ENCODE assay signal across 9 mouse cellular contexts in genomic region chr10:121429581-121429980, GRCm38 (mm10). TPM values are rescaled to one million over a fixed set of nuclear protein-coding genes. Genes with fewer than 3 reads are reported as not detected.
DNase-seq lines count a peak whose midpoint lies in the region; ATAC-seq lines count a peak whose summit lies in the region.
"Had no signal": no experiment of that assay in that cellular context is flagged by ENCODE, and none has a peak within 500 bp of the region (broad histone marks: within the 10 kb centered on the region; RNA-seq: fewer than 3 reads in every experiment).

No protein-coding gene starts in this region.

- no peaks in the 10 kb centered on the region for H3K27me3 ChIP-seq in lung, embryonic 16.5 days (ENCODE audit: control insufficient read depth, insufficient read depth, low read depth, low read length)
- H3K27me3 ChIP-seq in embryonic facial prominence, embryonic 10.5 days (replicated peaks; ENCODE audit: low read depth, poor library complexity, severe bottlenecking): no peaks in the 10 kb centered on the region
- no peaks in the 10 kb centered on the region for H3K27me3 ChIP-seq in hindbrain, embryonic 16.5 days (replicated peaks; ENCODE audit: control insufficient read depth, insufficient read depth, low read length)

- no peaks in the 10 kb centered on the region for H3K36me3 ChIP-seq in lung, embryonic 16.5 days (ENCODE audit: control insufficient read depth, insufficient read depth, low read length)
- 0 out of 2 replicates have a peak, but pooled peaks cover 2% of the 10 kb centered on the region for H3K36me3 ChIP-seq in embryonic facial prominence, embryonic 10.5 days (replicated peaks)
- H3K36me3 ChIP-seq in hindbrain, embryonic 16.5 days (ENCODE audit: control insufficient read depth, insufficient read depth, low read length): no peaks in the 10 kb centered on the region

- DNase-seq in lung, postnatal 14 days: no peak
- no peak for DNase-seq in embryonic facial prominence, embryonic 10.5 days (ENCODE audit: low spot score)
- DNase-seq in naive thymus-derived CD4-positive, alpha-beta T cell, adult 2 months (ENCODE audit: low read depth): peak; percentile 43
- no peak for DNase-seq in left cerebral cortex, postnatal 4 days
- DNase-seq in Muller cell, postnatal 12 days (ENCODE audit: inconsistent ontology term): no peak
- DNase-seq in urinary bladder, postnatal 14 days (ENCODE audit: low spot score): no peak
- DNase-seq: right cerebral cortex, adult 18-20 months had no signal

- 5% methylated on average over 8 of the region's 8 CpGs for WGBS in lung, embryonic 16.5 days
- 53% methylated on average over 8 of the region's 8 CpGs for WGBS in embryonic facial prominence, embryonic 10.5 days
- 53% methylated on average over 8 of the region's 8 CpGs for WGBS in hindbrain, embryonic 16.5 days

- peaks cover 91% of the 10 kb centered on the region for H3K4me1 ChIP-seq in lung, embryonic 16.5 days (replicated peaks; ENCODE audit: control insufficient read depth, insufficient read depth, low read length)
- H3K4me1 ChIP-seq in embryonic facial prominence, embryonic 10.5 days: peaks cover 86% of the 10 kb centered on the region
- H3K4me1 ChIP-seq in hindbrain, embryonic 16.5 days (ENCODE audit: control insufficient read depth, insufficient read depth, low read depth, low read length): peaks cover 30% of the 10 kb centered on the region

- H3K9me3 ChIP-seq in lung, embryonic 16.5 days (ENCODE audit: control insufficient read depth, low read length): no peaks in the 10 kb centered on the region
- H3K9me3 ChIP-seq in embryonic facial prominence, embryonic 10.5 days: no peaks in the 10 kb centered on the region
- no peaks in the 10 kb centered on the region for H3K9me3 ChIP-seq in hindbrain, embryonic 16.5 days (ENCODE audit: control insufficient read depth, low read length)

- peak overlapping the region; percentile 2; the same call in 1 of the 2 replicates for H3K4me3 ChIP-seq in lung, embryonic 16.5 days (ENCODE audit: low read length)
- H3K4me3 ChIP-seq in embryonic facial prominence, embryonic 10.5 days: peak overlapping the region; percentile 37; the same call in 1 of the 2 replicates
- no peak overlapping the region for H3K4me3 ChIP-seq in hindbrain, embryonic 16.5 days (ENCODE audit: low read length)

- H3K27ac ChIP-seq in lung, embryonic 16.5 days (ENCODE audit: low read length): peak overlapping the region; percentile 98
- H3K27ac ChIP-seq in embryonic facial prominence, embryonic 10.5 days (replicated peaks): peak overlapping the region; percentile 85
- H3K27ac ChIP-seq in hindbrain, embryonic 16.5 days (ENCODE audit: low read depth, low read length): peak overlapping the region; percentile 64

- intact Hi-C loops in left cerebral cortex, postnatal 4 days (cut with DNase I): no loop called here

- ATAC-seq in lung, embryonic 16.5 days (ENCODE audit: low read depth): peak; percentile 12; the same call in 1 of the 2 replicates
- no peak for ATAC-seq in hindbrain, embryonic 16.5 days

- peak overlapping the region; percentile 23 for H3K9ac ChIP-seq in lung, embryonic 16.5 days (ENCODE audit: low read length)
- peak overlapping the region; percentile 47; the same call in 1 of the 2 replicates for H3K9ac ChIP-seq in hindbrain, embryonic 16.5 days (ENCODE audit: low read depth, low read length)

- H3K4me2 ChIP-seq in lung, embryonic 16.5 days (ENCODE audit: low read depth, low read length): peak overlapping the region; percentile 48
- no peak overlapping the region; the same call in 1 of the 2 replicates for H3K4me2 ChIP-seq in hindbrain, embryonic 16.5 days (ENCODE audit: low read length)

RNA-seq across cellular contexts. Expression of gene Rassf3, which starts 46.6 kb away (rescaled TPM):
- 19.7 and 20.7 TPM in 2 replicates for polyA plus RNA-seq in lung, embryonic 16.5 days (2015; fragmentation: Nextera tagmentation; extraction: Ambion mirVana)
- 15.8 and 19.4 TPM in 2 replicates for polyA plus RNA-seq in embryonic facial prominence, embryonic 10.5 days (2016; fragmentation: Nextera tagmentation; extraction: Ambion mirVana)
- polyA plus RNA-seq in hindbrain, embryonic 16.5 days (2015; fragmentation: Nextera tagmentation; extraction: Ambion mirVana): 5.3 and 6.0 TPM in 2 replicates
- total RNA-seq in left cerebral cortex, postnatal 4 days (2021): 10 to 100 TPM; 17.4 to 22.9 TPM
